Mouse (Mus musculus) heart, embryonic 16.5 days (tissue): ENCODE data around the gene Pcdh17. TPM values are rescaled to one million over a fixed set of nuclear protein-coding genes. Genes with fewer than 3 reads are reported as not detected.

ENCODE experiments used
- ATAC-seq: fragments of 200-750 bp; cut with Nextera tagmentation; replicated peaks from 2 replicates; pipeline ENCODE4 v1.8.0; 2017; ENCODE audit warnings: moderate number of reproducible peaks; ENCODE audit not compliant: insufficient read depth, low FRiP score; ENCODE audit errors: extremely low read depth
- H3K27ac ChIP-seq: fragments of 300-500 bp; sonication (generic); 2 replicates; pipeline ENCODE4 v1.5.1; 2014; ENCODE audit warnings: mild to moderate bottlenecking, low read length, control low read depth, moderate library complexity
- H3K27me3 ChIP-seq: fragments of 300-500 bp; sonication (generic); 2 replicates; pipeline ENCODE4 v1.6.1; 2014; ENCODE audit warnings: low read length, mixed read lengths; ENCODE audit not compliant: control insufficient read depth, insufficient read depth
- H3K36me3 ChIP-seq: fragments of 300-500 bp; sonication (generic); 2 replicates; pipeline ENCODE4 v1.6.1; 2014; ENCODE audit not compliant: control insufficient read depth, insufficient read depth
- H3K4me1 ChIP-seq: fragments of 300-500 bp; sonication (generic); 2 replicates; pipeline ENCODE4 v1.6.1; 2014; ENCODE audit warnings: low read length, mixed read lengths; ENCODE audit not compliant: control insufficient read depth, insufficient read depth
- H3K4me2 ChIP-seq: fragments of 300-500 bp; sonication (generic); 2 replicates; pipeline ENCODE4 v1.6.1; 2014; ENCODE audit warnings: low read depth, mild to moderate bottlenecking, control low read depth, low read length
- H3K4me3 ChIP-seq: fragments of 300-500 bp; sonication (generic); 2 replicates; pipeline ENCODE4 v1.5.1; 2014; ENCODE audit warnings: mild to moderate bottlenecking, control low read depth, low read length
- H3K9ac ChIP-seq: fragments of 300-500 bp; sonication (generic); 2 replicates; pipeline ENCODE4 v1.6.1; 2014; ENCODE audit warnings: low read length, control low read depth
- H3K9me3 ChIP-seq: fragments of 300-500 bp; sonication (generic); replicated peaks from 2 replicates; pipeline ENCODE4 v1.6.1; 2016; ENCODE audit warnings: low read length; ENCODE audit not compliant: control insufficient read depth
- WGBS: fragments of 180-500 bp; shearing (Covaris S2); extraction: QIAGEN DNeasy Blood & Tissue Kit; methylation state at CpG from one replicate; pipeline ENCODE4 v1.1.7; 2014; 5-methylcytosine and 5-hydroxymethylcytosine counted together
- polyA plus RNA-seq: library from polyadenylated mRNA; unstranded; fragments of >200 nt; fragmentation: Nextera tagmentation; extraction: Ambion mirVana; gene quantifications from 2 replicates; pipeline ENCODE4 v1.2.1, GENCODE M21; 2015

The Pcdh17 gene
- polyA plus RNA-seq, 1 experiment from 2014 or later: 3.3 TPM

DNA sequence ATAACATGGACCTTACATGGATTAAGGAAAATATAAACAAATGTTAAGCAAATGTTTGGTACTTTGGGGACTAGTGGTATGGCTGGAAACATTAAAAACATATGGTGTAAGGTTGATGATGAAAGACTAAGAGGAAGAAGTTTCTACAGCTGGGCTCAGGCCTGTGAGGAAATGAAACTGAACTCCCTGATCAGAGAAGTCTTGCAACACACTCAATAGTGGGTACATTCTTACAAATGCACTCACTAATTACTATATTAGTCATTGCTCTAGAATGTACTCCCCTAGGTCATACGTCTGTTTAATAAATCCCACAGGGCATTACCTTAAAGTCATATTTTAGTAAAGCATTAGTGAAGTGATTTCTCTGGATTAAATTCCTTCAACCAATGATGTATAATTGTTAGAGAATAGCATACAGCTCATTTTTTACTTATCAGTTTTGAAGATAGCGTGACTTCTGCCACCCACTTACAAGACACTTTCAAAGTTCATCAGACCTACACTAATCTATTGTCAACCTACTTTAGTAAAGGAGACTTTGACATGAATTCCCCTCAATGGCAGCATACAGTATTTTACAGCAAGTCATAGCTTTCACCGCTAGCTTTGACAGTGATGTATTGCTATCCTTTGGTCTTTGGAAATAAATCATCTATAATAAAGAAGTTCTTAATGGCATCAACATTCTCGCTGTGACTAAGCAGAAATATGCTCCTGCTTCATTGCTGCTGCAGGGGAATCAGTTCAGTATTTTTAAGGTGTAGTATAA lies 10.9 kb downstream of the Pcdh17 start:
- no peak for ATAC-seq

DNA sequence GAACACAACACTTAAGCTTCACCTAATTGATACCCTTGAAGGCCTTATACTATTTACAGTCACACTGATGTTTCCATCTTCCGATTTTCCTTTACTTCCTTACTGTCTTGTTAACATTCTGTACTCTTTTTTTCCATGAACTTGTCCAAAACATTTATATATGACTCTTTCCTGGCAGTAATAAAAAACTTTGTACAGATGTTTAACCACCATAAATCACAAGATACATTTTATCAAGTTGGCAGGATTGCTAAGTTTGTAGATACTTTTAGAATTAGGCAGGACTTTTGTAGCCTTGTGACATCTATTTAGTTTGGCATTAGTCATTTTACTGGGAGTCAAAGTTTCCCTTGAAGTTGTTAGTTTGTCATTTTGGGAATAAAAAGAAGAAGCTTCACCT lies 32.1 kb downstream of the Pcdh17 start:
- no peak for ATAC-seq
- H3K4me3 ChIP-seq: no peak overlapping the region
- WGBS: 65% methylated on average over 1 of the region's 1 CpGs
- H3K27me3 ChIP-seq: no peaks in the 10 kb centered on the region
- no peaks in the 10 kb centered on the region for H3K36me3 ChIP-seq
- no peak overlapping the region for H3K9ac ChIP-seq
- no peaks in the 10 kb centered on the region for H3K4me1 ChIP-seq
- no peaks in the 10 kb centered on the region for H3K9me3 ChIP-seq
- no peak overlapping the region for H3K4me2 ChIP-seq
- no peak overlapping the region for H3K27ac ChIP-seq

More for the DNA sequence above, 10.9 kb downstream of the Pcdh17 start:
- no peaks in the 10 kb centered on the region for H3K9me3 ChIP-seq
- WGBS: 61% methylated on average over 4 of the region's 4 CpGs
- H3K9ac ChIP-seq: no peak overlapping the region
- no peaks in the 10 kb centered on the region for H3K27me3 ChIP-seq
- no peak overlapping the region for H3K4me2 ChIP-seq
- no peaks in the 10 kb centered on the region for H3K4me1 ChIP-seq
- no peak overlapping the region for H3K27ac ChIP-seq
- H3K36me3 ChIP-seq: no peaks in the 10 kb centered on the region
- H3K4me3 ChIP-seq: no peak overlapping the region

DNA sequence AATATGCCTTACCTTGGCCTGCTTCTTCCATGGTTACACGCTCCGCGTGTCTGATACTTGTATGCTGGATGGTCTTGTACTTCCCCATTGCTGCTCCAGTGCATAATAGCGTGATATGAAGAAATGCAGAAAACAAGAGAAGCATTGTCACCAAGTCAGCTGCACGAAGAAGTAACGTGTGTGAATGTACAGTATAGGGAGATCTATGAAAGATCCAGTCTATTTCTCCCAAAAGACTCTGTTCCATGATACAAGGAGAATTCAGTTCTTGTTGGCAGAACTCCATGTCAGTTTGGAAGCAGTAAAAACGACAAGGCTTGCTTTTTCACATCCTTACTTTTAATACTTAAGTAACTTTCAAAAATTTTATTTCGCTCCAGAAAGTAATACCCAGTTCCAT lies 33.0 kb downstream of the Pcdh17 start:
- Histone ChIP-seq H3K9me3 (no peaks in the 10 kb centered on the region), H3K4me1 (no peaks in the 10 kb centered on the region), H3K27me3 (no peaks in the 10 kb centered on the region), H3K9ac (no peak overlapping the region), H3K4me2 (no peak overlapping the region), H3K27ac (no peak overlapping the region), H3K4me3 (no peak overlapping the region), H3K36me3 (no peaks in the 10 kb centered on the region)
- ATAC-seq: no peak
- WGBS: 77% methylated on average over 8 of the region's 8 CpGs

DNA sequence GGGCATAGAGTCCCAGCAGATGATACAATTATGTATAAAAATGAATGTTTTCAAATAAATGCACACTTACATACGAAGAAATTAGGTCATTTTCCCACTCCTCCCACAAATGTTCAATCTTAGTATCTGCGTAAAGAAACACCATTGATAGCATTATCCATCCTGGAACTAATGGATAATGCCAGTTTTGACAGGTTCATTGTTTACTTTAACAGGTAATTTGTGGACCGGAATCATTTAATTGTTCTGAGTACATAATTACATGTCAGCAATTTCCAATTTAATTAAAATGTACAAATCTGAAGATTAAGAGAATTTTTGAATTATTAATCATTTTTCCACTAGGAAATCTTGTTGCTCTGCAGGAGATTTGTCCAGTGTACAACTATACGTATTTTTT lies 33.5 kb downstream of the Pcdh17 start:
- Histone ChIP-seq H3K36me3 (no peaks in the 10 kb centered on the region), H3K4me1 (no peaks in the 10 kb centered on the region), H3K4me3 (no peak overlapping the region), H3K27me3 (no peaks in the 10 kb centered on the region), H3K9ac (no peak overlapping the region), H3K4me2 (no peak overlapping the region), H3K27ac (no peak overlapping the region), H3K9me3 (no peaks in the 10 kb centered on the region)
- WGBS: 80% methylated on average over 4 of the region's 4 CpGs
- ATAC-seq: no peak

DNA sequence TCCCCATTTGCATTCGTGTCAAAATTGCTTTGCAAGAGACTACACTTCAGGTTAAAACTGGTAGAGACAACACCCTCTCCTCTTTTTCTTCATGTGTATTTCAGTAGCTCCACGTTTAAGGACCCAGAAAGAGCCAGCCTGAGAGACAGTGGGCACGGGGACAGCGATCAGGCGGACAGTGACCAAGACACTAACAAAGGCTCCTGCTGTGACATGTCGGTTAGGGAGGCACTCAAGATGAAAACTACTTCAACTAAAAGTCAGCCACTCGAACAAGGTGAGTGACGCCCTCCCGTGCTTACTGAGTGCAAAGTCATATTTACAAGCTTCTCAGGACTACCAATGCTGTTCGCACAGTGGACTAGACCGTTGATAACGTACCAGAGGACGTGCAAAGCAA lies 34.0 kb downstream of the Pcdh17 start:
- no peaks in the 10 kb centered on the region for H3K36me3 ChIP-seq
- WGBS: 55% methylated on average over 13 of the region's 13 CpGs

DNA sequence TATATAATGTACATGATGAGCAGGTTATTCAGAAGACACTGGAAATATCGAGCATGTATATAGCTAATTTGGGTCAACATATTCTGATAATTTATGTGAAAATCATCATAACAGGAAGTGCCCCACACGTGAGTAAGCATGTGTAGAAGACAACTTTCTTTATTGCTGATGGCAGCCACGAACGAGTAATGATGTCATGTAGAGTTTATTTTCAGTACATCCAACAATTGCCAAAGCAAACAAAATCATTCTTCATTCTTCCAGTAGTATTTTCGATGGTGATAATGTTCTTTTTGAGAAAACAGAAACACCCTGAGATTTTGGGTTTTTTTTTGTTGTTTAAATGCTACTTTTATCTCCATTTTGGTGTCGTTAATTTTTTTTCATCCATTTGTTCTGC lies 37.2 kb downstream of the Pcdh17 start:
- no peak overlapping the region for H3K4me3 ChIP-seq
- H3K4me1 ChIP-seq: no peaks in the 10 kb centered on the region
- no peak overlapping the region for H3K9ac ChIP-seq
- H3K9me3 ChIP-seq: no peaks in the 10 kb centered on the region
- no peaks in the 10 kb centered on the region for H3K27me3 ChIP-seq
- no peak for ATAC-seq
- no peak overlapping the region for H3K4me2 ChIP-seq
- H3K27ac ChIP-seq: no peak overlapping the region
- no peaks in the 10 kb centered on the region for H3K36me3 ChIP-seq
- WGBS: 53% methylated on average over 6 of the region's 6 CpGs

More for the DNA sequence above, 34.0 kb downstream of the Pcdh17 start:
- Histone ChIP-seq H3K9ac (no peak overlapping the region), H3K4me1 (no peaks in the 10 kb centered on the region), H3K27me3 (no peaks in the 10 kb centered on the region), H3K9me3 (no peaks in the 10 kb centered on the region), H3K27ac (no peak overlapping the region), H3K4me2 (no peak overlapping the region), H3K4me3 (no peak overlapping the region)
- ATAC-seq: no peak

DNA sequence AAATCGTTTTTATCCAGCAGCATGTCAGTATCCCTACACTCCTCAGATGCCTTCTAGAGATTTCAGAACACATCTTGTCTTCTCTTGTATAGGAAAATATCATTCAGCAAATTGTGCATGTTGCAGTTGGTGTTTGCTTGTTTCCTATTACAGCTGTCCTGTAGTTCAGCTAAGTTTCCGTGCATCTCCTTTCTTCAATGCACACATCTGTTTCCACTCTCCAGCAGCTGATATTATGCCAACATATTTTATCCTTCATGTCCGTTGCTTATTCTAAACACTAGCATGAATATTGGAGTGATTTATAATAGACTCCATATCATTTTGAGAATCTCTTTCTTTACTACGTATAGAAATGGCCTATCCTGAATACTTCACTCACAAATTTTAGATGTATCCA lies 41.0 kb downstream of the Pcdh17 start:
- H3K4me3 ChIP-seq: no peak overlapping the region
- H3K27ac ChIP-seq: no peak overlapping the region
- no peaks in the 10 kb centered on the region for H3K4me1 ChIP-seq
- no peak overlapping the region for H3K9ac ChIP-seq
- H3K9me3 ChIP-seq: no peaks in the 10 kb centered on the region
- 63% methylated on average over 4 of the region's 4 CpGs for WGBS
- H3K27me3 ChIP-seq: no peaks in the 10 kb centered on the region
- H3K4me2 ChIP-seq: no peak overlapping the region
- no peaks in the 10 kb centered on the region for H3K36me3 ChIP-seq
- no peak for ATAC-seq

DNA sequence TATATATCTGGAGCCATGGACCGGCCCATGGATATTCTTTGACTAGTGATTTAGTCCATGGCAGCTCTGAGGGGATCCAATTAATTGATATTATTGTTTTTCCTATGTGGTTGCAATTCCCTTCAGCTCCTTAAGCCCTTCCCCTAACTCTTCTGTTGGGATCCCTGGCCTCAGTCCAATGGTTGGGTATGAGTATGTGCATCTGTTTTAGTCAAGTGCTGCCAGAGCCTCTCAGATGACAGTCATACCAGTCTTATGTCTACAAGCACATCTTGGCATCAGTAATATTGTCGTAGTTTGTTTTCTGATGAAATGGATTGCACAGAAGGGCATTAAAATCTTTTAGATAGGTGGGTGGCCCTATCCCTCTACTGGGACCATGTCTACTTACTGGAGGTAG lies 67.6 kb downstream of the Pcdh17 start:
- H3K27me3 ChIP-seq: no peaks in the 10 kb centered on the region
- no peak overlapping the region for H3K4me3 ChIP-seq
- no peak overlapping the region for H3K4me2 ChIP-seq
- H3K9ac ChIP-seq: no peak overlapping the region
- H3K4me1 ChIP-seq: no peaks in the 10 kb centered on the region
- WGBS: 84% methylated on average over 2 of the region's 2 CpGs
- H3K36me3 ChIP-seq: no peaks in the 10 kb centered on the region
- no peak overlapping the region for H3K27ac ChIP-seq
- H3K9me3 ChIP-seq: no peaks in the 10 kb centered on the region
- ATAC-seq: no peak

DNA sequence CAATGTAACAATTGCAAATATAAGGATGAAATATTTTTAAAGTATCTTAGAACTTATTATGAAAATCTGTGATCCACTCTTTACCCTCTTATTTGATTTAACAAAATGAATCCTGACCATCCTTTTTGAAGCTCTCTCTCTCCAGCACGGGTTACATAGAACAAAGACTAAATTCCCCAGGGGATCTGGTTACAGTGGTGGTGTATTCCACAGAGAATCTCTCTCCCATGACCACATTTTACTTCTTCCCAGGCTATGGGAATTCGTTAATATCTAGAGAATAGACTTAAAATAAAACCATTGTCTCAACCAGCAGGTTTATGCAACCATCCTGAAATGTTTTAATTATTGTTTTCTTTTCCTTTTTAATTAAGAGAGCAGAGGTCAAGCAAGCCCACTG lies 89.0 kb downstream of the Pcdh17 start:
- H3K27me3 ChIP-seq: no peaks in the 10 kb centered on the region
- H3K4me3 ChIP-seq: no peak overlapping the region
- no peak overlapping the region for H3K4me2 ChIP-seq
- H3K9me3 ChIP-seq: no peaks in the 10 kb centered on the region
- ATAC-seq: no peak
- whole genome bisulfite sequencing: 52% methylated on average over 2 of the region's 2 CpGs
- no peak overlapping the region for H3K9ac ChIP-seq
- no peaks in the 10 kb centered on the region for H3K4me1 ChIP-seq
- H3K27ac ChIP-seq: no peak overlapping the region
- H3K36me3 ChIP-seq: no peaks in the 10 kb centered on the region
